8 mouse cellular contexts compared by ENCODE assay signal in genomic region chr4:107433998-107434355, GRCm38 (mm10). TPM values are rescaled to one million over a fixed set of nuclear protein-coding genes. Genes with fewer than 3 reads are reported as not detected.
A peak's percentile ranks its signal among the peaks of the same experiment; 100 is the strongest.
DNase-seq lines count a peak whose midpoint lies in the region; ATAC-seq and TF ChIP-seq lines count a peak whose summit lies in the region.

No protein-coding gene starts in this region.

- peak overlapping the region; percentile 12 for H3ac ChIP-seq in myocyte (ENCODE audit: control insufficient read depth, insufficient read length)

- TF ChIP-seq POLR2A in myocyte (IDR thresholded peaks at IDR 0.05; ENCODE audit: insufficient read length, low read depth), result no peak

- no peak for DNase-seq in kidney, postnatal 25 days
- peak; percentile 6 for DNase-seq in induced T-regulatory cell, adult 2 months (ENCODE audit: low read depth)
- no peak for DNase-seq in right cerebral cortex, postnatal 14 days
- no peak for DNase-seq in gastrocnemius, postnatal 4 days (ENCODE audit: low spot score in 2 of 2)

- WGBS in kidney, embryonic 16.5 days, result 6% methylated on average over 15 of the region's 15 CpGs
- WGBS in embryonic facial prominence, embryonic 12.5 days, result 5% methylated on average over 15 of the region's 15 CpGs

- H3K4me1 ChIP-seq in kidney, embryonic 16.5 days (ENCODE audit: insufficient read depth, low read length), result peaks cover 21% of the 10 kb centered on the region
- H3K4me1 ChIP-seq in embryonic facial prominence, embryonic 12.5 days, result peaks cover 17% of the 10 kb centered on the region

- H3K79me2 ChIP-seq in myocyte (ENCODE audit: control insufficient read depth, insufficient read depth), result no peaks in the 10 kb centered on the region

- H3K9me3 ChIP-seq in kidney, embryonic 16.5 days (ENCODE audit: low read length), result no peaks in the 10 kb centered on the region
- H3K9me3 ChIP-seq in embryonic facial prominence, embryonic 12.5 days, result no peaks in the 10 kb centered on the region

- H3K4me2 ChIP-seq in kidney, embryonic 16.5 days (replicated peaks; ENCODE audit: low read depth, low read length), result peak overlapping the region; percentile 96
- peak overlapping the region; percentile 95 for H3K4me2 ChIP-seq in embryonic facial prominence, embryonic 12.5 days (replicated peaks)
- H3K4me2 ChIP-seq in myocyte (ENCODE audit: low read depth), result peak overlapping the region; percentile 91

- no peak overlapping the region for H3K27ac ChIP-seq in kidney, embryonic 16.5 days (ENCODE audit: low read length)
- 0 out of 2 replicates have a peak overlapping the region, but pooled peaks have one; percentile 50 for H3K27ac ChIP-seq in embryonic facial prominence, embryonic 12.5 days

- no peak for ATAC-seq in kidney, embryonic 16.5 days (ENCODE audit: low FRiP score, low TSS enrichment)
- ATAC-seq in embryonic facial prominence, embryonic 12.5 days (ENCODE audit: insufficient number of reproducible peaks, insufficient read depth, low FRiP score, low TSS enrichment), result no peak
- no peak for ATAC-seq in monocyte, adult 5-6 weeks (replicated peaks; ENCODE audit: insufficient number of reproducible peaks, low FRiP score, low TSS enrichment, poor library complexity, severe bottlenecking)

- peak overlapping the region; percentile 65 for H3K4me3 ChIP-seq in kidney, embryonic 16.5 days (ENCODE audit: low read length)
- H3K4me3 ChIP-seq in embryonic facial prominence, embryonic 12.5 days, result peak overlapping the region; percentile 63
- H3K4me3 ChIP-seq in myocyte, result peak overlapping the region; percentile 6

- no peaks in the 10 kb centered on the region for H3K36me3 ChIP-seq in kidney, embryonic 16.5 days (ENCODE audit: insufficient read depth, low read length)
- no peaks in the 10 kb centered on the region for H3K36me3 ChIP-seq in embryonic facial prominence, embryonic 12.5 days
- no peaks in the 10 kb centered on the region for H3K36me3 ChIP-seq in myocyte (ENCODE audit: control insufficient read depth, insufficient read depth)

- H3K9ac ChIP-seq in kidney, embryonic 16.5 days (replicated peaks; ENCODE audit: low read length), result peak overlapping the region; percentile 60
- H3K9ac ChIP-seq in embryonic facial prominence, embryonic 12.5 days, result peak overlapping the region; percentile 64

- H3K27me3 ChIP-seq in kidney, embryonic 16.5 days (ENCODE audit: insufficient read depth, low read length), result peaks cover 59% of the 10 kb centered on the region
- H3K27me3 ChIP-seq in embryonic facial prominence, embryonic 12.5 days, result peaks cover 55% of the 10 kb centered on the region
- H3K27me3 ChIP-seq in myocyte (ENCODE audit: control insufficient read depth, insufficient read depth, insufficient read length), result peaks cover 31% of the 10 kb centered on the region

TF ChIP-seq in myocyte, 11 proteins besides CTCF, POLR2A, EP300 and RAD21:
- no peak for TF ChIP-seq TCF12 (IDR thresholded peaks at IDR 0.05; ENCODE audit: insufficient read depth, poor library complexity, severe bottlenecking)
TF ChIP-seq in myocyte: peak in this region for 0.

RNA-seq across cellular contexts. Expression of gene Glis1, which starts 0.4 kb away (rescaled TPM):
- polyA plus RNA-seq in kidney, embryonic 16.5 days (2015; fragmentation: Nextera tagmentation; extraction: Ambion mirVana), result 4.6 and 5.1 TPM in 2 replicates
- 23.3 and 26.0 TPM in 2 replicates for polyA plus RNA-seq in embryonic facial prominence, embryonic 12.5 days (2016; fragmentation: Nextera tagmentation; extraction: Ambion mirVana)
- polyA plus RNA-seq in myocyte (2012; fragmentation: generic; extraction: Trizol), result 0.35 TPM
- 0.19 TPM in 1 of 3 replicates, not detected in the others for total RNA-seq in monocyte, adult 5-6 weeks (2017)
- total RNA-seq in gastrocnemius, postnatal 4 days (2021), result 1 to 10 TPM; 4.8 to 4.9 TPM

Comparison
In these comparisons a context has a peak if more than half of its experiments do, and no peak if none do; other contexts are left out.
1. H3K4me3 ChIP-seq: peak in every context shown above with its lines; median percentile 65 in kidney, embryonic 16.5 days; 63 in embryonic facial prominence, embryonic 12.5 days; 6 in myocyte.